Mouse (Mus musculus): ENCODE data around the gene Mep1a. TPM values are rescaled to one million over a fixed set of nuclear protein-coding genes. Genes with fewer than 3 reads are reported as not detected.

Mep1a gene
- total and polyA plus RNA-seq, 3 experiments, result not detected

DNA sequence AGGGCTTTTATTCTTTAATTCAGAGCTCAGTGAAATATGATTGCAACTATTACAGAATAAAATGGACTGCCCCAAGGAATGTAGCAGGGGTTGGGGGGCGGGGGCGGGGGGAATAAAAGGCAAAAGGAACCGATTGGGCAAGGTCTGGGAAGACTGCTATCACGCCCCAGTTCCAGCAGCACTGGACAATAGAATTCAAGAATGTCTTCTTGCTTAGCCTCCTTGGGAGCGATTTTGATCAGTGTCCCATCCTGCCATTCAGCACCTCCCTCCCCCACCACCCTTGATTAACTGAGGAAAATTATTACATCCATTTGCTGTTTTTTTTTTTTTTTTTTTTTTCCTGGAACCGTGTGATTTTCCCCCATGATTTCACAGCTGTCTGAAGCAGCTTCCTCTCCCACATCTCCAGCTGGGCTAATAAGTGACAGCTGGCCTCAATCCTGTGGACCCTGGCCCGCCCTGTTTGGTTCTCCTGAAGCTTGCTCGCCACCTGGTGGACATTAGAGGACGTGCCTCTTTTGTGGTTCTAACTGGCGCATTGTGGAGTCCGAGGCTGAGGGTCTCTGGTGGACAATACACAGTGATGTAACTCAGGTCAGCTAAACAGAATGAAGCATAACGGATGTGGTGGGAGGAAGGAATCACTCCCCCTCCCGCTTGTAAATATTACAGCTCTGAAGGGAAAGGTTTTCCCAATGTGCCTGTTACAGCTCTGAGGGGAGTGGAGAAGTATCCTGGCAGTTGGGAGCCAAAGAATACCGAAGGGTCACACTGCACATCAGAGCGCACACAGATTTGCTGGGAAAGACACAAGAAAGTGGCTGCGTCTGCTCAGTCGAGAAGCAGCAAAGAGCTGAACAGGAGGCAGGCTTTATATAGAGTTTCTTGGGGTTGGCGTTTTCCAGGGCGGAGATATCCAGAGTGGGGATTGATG is 42.1 kb downstream of the Mep1a start:
- H3K27ac ChIP-seq (ENCODE audit: control insufficient read depth, low read depth, low read length), result no peak overlapping the region
- H3K4me3 ChIP-seq (ENCODE audit: control insufficient read depth in 1 of 2, insufficient read depth in 1 of 2, low read depth in 2 of 2, low read length in 2 of 2), result no peak overlapping the region
- H3K79me2 ChIP-seq (ENCODE audit: control insufficient read depth, insufficient read depth, low read length, poor library complexity), result no peaks in the 10 kb centered on the region
- no peaks in the 10 kb centered on the region for H3K9me3 ChIP-seq (replicated peaks; ENCODE audit: insufficient read depth, low read length)
- no peaks in the 10 kb centered on the region for H3K27me3 ChIP-seq (ENCODE audit: control insufficient read depth in 1 of 2, insufficient read depth in 2 of 2, low read length in 2 of 2)
- H3K4me1 ChIP-seq (ENCODE audit: control insufficient read depth in 1 of 2, insufficient read depth in 2 of 2, low read length in 2 of 2), result no peaks in the 10 kb centered on the region
- H3K36me3 ChIP-seq (ENCODE audit: control insufficient read depth in 1 of 2, insufficient read depth in 2 of 2, low read length in 2 of 2), result no peaks in the 10 kb centered on the region
- H3K9ac ChIP-seq (ENCODE audit: control insufficient read depth, low read depth, low read length, poor library complexity, severe bottlenecking), result no peak overlapping the region
- TF ChIP-seq CTCF (IDR thresholded peaks at IDR 0.05 in 2 of 3, conservative IDR thresholded peaks at IDR 0.05 in 1 of 3; ENCODE audit: control insufficient read depth in 1 of 3, insufficient read depth in 1 of 3, low read depth in 2 of 3, low read length in 3 of 3, poor library complexity in 1 of 3, severe bottlenecking in 1 of 3) (peak; percentile 3 to 28 (median 3); a peak in 2 of 6 replicates), POLR2AphosphoS5 (IDR thresholded peaks at IDR 0.05; ENCODE audit: borderline replicate concordance, low read depth, low read length) (no peak), RCOR1 (IDR thresholded peaks at IDR 0.05; ENCODE audit: low read depth, low read length) (no peak), TCF12 (IDR thresholded peaks at IDR 0.05; ENCODE audit: low read depth, low read length) (no peak), TBP (IDR thresholded peaks at IDR 0.05; ENCODE audit: low read depth, low read length) (no peak), USF1 (IDR thresholded peaks at IDR 0.05; ENCODE audit: low read depth, low read length) (no peak), NRF1 (IDR thresholded peaks at IDR 0.05; ENCODE audit: insufficient read depth, low read depth, low read length, poor library complexity, severe bottlenecking) (no peak)
- DNase-seq (ENCODE audit: low read depth, low spot score), result peak; percentile 2

DNA sequence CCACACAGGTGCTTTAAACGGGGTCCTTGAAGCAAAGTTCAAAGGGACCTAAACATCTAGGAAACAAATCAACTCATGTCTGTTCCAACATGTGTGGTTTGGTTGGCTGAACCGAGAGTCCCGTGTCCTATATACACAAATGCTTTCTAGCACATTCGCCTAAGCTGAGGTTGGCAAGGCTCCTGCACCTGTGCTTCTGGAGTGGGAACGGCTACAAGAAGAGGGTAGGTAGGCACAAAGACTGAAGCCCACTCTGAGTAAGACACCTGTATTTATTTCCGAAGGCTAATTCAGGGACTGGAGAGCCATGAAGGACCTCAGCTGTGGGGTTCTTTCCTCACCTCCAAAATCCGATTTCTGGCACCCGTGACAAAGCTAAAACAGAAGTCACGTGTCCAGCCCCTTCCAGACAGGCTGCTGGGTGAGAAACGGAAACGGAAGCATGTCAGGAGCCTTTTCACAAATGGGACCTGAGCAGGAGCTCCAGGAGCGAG is 42.8 kb downstream of the Mep1a start:
- no peak for TF ChIP-seq ZMIZ1 (IDR thresholded peaks at IDR 0.05; ENCODE audit: low read depth, low read length)
- no peak for TF ChIP-seq E2F4 (IDR thresholded peaks at IDR 0.05; ENCODE audit: borderline replicate concordance, low read depth, low read length)
- TF ChIP-seq GATA1 (IDR thresholded peaks at IDR 0.05; ENCODE audit: low read depth, low read length), result no peak
- TF ChIP-seq MXI1 (IDR thresholded peaks at IDR 0.05; ENCODE audit: low read depth, low read length), result no peak
- TF ChIP-seq POLR2AphosphoS5 (IDR thresholded peaks at IDR 0.05; ENCODE audit: borderline replicate concordance, low read depth, low read length), result no peak
- no peak for TF ChIP-seq MEF2A (IDR thresholded peaks at IDR 0.05; ENCODE audit: extremely low read depth, insufficient replicate concordance, low read depth, low read length, poor library complexity, severe bottlenecking)
- no peak for TF ChIP-seq USF2 (IDR thresholded peaks at IDR 0.05; ENCODE audit: borderline replicate concordance in 1 of 2, insufficient read depth in 1 of 2, low read depth in 1 of 2, low read length in 2 of 2)
- no peak for TF ChIP-seq SMC3 (IDR thresholded peaks at IDR 0.05; ENCODE audit: low read depth, low read length)
- DNase-seq (ENCODE audit: low read depth, low spot score), result no peak
- H3K36me3 ChIP-seq (ENCODE audit: control insufficient read depth in 1 of 2, insufficient read depth in 2 of 2, low read length in 2 of 2), result no peaks in the 10 kb centered on the region
- no peaks in the 10 kb centered on the region for H3K4me1 ChIP-seq (ENCODE audit: control insufficient read depth in 1 of 2, insufficient read depth in 2 of 2, low read length in 2 of 2)
- no peak overlapping the region for H3K4me3 ChIP-seq (ENCODE audit: control insufficient read depth in 1 of 2, insufficient read depth in 1 of 2, low read depth in 2 of 2, low read length in 2 of 2)
- H3K9me3 ChIP-seq (replicated peaks; ENCODE audit: insufficient read depth, low read length), result no peaks in the 10 kb centered on the region
- no peak overlapping the region for H3K27ac ChIP-seq (ENCODE audit: control insufficient read depth, low read depth, low read length)
- H3K9ac ChIP-seq (ENCODE audit: control insufficient read depth, low read depth, low read length, poor library complexity, severe bottlenecking), result no peak overlapping the region
- no peaks in the 10 kb centered on the region for H3K27me3 ChIP-seq (ENCODE audit: control insufficient read depth in 1 of 2, insufficient read depth in 2 of 2, low read length in 2 of 2)
- no peaks in the 10 kb centered on the region for H3K79me2 ChIP-seq (ENCODE audit: control insufficient read depth, insufficient read depth, low read length, poor library complexity)
